Mouse (Mus musculus) lung, adult 2 months (tissue): Measurements from ENCODE around the gene Snx5. TPM values are rescaled to one million over a fixed set of nuclear protein-coding genes. Genes with fewer than 3 reads are reported as not detected.

ENCODE experiments used
- DNase-seq: peaks from one replicate; pipeline ENCODE4 v3.0.0; 2022
- H3K4me1 ChIP-seq: fragments of 200-500 bp; 2 replicates; pipeline ENCODE4 v1.6.1; 2011; ENCODE audit warnings: low read length; ENCODE audit not compliant: control insufficient read depth, insufficient read depth
- H3K4me3 ChIP-seq: fragments of 200-500 bp; replicated peaks from 2 replicates; pipeline ENCODE3; 2011; ENCODE audit warnings: low read depth, mild to moderate bottlenecking, control low read depth, low read length; ENCODE audit errors: extremely low read depth
- CTCF ChIP-seq: fragments of 200-500 bp; IDR thresholded peaks from 2 replicates; pipeline ENCODE4 v1.5.1; 2011; ENCODE audit warnings: mild to moderate bottlenecking, low read length, control low read depth; ENCODE audit not compliant: insufficient read depth
- POLR2A ChIP-seq: fragments of 200-500 bp; IDR thresholded peaks from 2 replicates; pipeline ENCODE4 v1.6.1; 2011; ENCODE audit warnings: low read depth, mild to moderate bottlenecking, control low read depth, low read length, borderline replicate concordance; ENCODE audit errors: extremely low read depth
- WGBS: fragments of 180-500 bp; shearing (Covaris S2); methylation state at CpG from one replicate; pipeline ENCODE4 v1.1.7; 2018; 5-methylcytosine and 5-hydroxymethylcytosine counted together
- polyA plus RNA-seq: library from polyadenylated mRNA; depleted of rRNA; stranded (reverse); fragments of >200 nt; gene quantifications from 2 replicates; pipeline ENCODE4 v1.2.3, GENCODE M21; 2012

Snx5 gene
- polyA plus RNA-seq, 1 experiment, result 29.7 TPM

GRCm38 (mm10) chr2:144267731-144268015 is 3.0 kb downstream of the Snx5 start:
- Histone ChIP-seq H3K4me1 (peaks cover 3% of the 10 kb centered on the region; the same call in 1 of the 2 replicates), H3K4me3 (no peak overlapping the region)
- TF ChIP-seq POLR2A, result no peak
- no peak for TF ChIP-seq CTCF
- DNase-seq, result no peak
- 4% methylated on average over 1 of the region's 1 CpGs for WGBS

GRCm38 (mm10) chr2:144267004-144267730 is 3.5 kb downstream of the Snx5 start:
- DNase-seq, result no peak
- TF ChIP-seq POLR2A (no peak), CTCF (no peak)
- Histone ChIP-seq H3K4me1 (peaks cover 3% of the 10 kb centered on the region; the same call in 1 of the 2 replicates), H3K4me3 (no peak overlapping the region)
- 43% methylated on average over 5 of the region's 5 CpGs for WGBS

DNA sequence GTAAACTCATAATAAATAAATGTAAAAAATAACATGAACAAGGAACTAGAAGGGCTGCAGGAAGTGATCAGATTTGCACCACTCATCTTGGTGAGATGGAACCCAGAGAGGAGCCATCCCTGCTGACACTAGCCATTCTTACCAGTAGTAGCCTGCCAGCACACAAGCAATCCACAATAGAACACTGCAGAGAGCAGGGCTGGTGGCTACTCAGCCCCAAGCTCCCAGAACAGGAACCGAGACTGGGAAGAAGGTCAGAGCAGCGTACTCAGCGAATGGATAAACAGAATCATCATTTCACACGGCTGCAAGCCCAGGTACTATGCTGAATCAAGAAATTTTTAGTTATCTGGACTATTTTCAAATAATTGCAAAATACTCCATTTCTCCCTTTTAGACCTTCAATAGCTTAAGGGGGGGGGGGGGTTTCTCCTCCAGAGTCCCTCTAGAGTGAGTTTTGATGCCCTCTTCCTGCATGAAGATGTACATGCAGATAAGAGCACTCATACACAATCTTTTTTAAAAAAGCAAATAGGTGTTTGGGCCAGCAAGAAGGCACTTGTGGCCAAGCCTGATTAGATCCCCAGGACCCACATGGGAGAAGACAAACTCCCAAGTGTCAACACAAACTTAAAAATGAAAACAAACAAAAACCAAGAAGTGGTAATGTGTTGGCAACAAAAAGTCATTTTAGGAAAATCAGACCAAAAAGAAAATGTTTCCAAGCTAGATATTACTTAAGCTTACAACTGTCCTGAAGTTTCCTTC is 4.6 kb downstream of the Snx5 start:
- Histone ChIP-seq H3K4me3 (no peak overlapping the region), H3K4me1 (peaks cover 3% of the 10 kb centered on the region; the same call in 1 of the 2 replicates)
- TF ChIP-seq POLR2A, result no peak
- no peak for TF ChIP-seq CTCF
- whole genome bisulfite sequencing, result 48% methylated on average over 4 of the region's 4 CpGs
- DNase-seq, result no peak

DNA sequence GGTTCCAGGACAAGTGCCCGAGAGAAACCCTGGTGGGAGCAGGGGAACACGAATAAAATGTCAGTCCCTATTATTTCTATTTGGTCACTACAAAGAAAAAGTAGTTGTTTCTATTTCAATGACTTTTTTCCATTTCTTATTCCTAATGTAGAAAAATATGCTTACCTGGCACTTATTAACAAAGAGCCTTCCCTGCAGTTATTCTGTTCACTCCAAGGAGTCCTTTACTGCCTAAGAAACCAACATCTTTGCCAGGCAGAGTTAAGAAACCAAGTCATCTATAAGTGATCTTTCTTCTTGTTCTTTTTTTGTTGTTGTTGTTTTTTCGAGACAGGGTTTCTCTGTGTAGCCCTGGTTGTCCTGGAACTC is 5.6 kb downstream of the Snx5 start:
- TF ChIP-seq CTCF (no peak), POLR2A (no peak)
- WGBS, result 70% methylated on average over 3 of the region's 3 CpGs
- H3K4me3 ChIP-seq, result no peak overlapping the region
- H3K4me1 ChIP-seq, result peaks cover 3% of the 10 kb centered on the region; the same call in 1 of the 2 replicates
- DNase-seq, result no peak

DNA sequence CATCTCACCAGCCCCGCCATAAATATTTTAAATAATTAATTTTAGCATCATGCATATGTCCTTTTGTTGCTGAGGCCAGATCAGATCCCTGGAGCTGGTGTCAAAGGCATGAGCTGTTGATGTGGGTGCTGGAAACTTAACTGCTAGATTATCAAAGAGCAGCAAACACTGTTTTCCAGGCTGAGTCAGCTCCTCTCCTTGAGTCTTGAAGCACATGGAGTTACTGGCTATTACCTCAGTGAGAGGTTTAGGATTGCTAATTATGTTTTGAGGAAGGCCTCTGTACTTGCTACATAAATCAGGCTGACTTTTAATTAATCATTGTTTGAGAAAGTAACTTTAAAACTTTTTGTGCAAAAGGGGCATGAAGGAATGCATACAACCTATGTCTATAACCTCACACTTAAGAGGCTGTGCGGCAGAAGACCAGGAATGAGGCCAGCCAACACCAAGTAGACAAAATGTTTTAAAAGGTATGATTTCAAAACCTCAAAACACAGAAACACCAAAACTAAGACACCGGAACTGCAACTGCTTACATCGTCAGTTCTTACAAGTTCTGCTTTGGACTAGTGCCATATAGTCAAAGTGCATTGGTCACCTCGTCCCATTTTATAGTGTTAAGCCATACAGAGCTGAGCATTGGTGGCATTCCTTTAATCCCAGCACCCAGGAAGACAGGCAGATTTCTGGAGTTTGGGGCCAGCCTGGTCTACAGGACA is 6.1 kb downstream of the Snx5 start:
- DNase-seq, result no peak
- 46% methylated on average over 5 of the region's 5 CpGs for WGBS
- TF ChIP-seq POLR2A (no peak), CTCF (no peak)
- H3K4me1 ChIP-seq, result peaks cover 3% of the 10 kb centered on the region; the same call in 1 of the 2 replicates
- no peak overlapping the region for H3K4me3 ChIP-seq

DNA sequence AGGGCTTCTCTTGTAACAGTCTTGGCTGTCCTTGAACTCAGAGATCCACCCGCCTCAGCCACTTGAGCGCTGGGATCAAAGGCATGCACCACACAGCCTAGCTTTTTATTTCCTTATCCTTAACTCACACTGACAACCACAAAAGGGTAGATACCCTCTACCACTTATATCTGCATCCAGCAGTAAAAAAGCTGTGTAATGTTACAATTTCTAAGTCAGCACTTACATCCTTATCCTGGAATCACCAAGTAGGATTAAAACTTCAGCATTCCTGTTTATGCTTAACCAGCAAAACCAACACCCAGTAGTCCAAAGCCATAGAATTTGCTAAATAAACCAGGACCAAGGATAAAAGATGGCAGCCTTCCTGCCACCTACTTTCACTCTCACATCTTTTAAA is 7.9 kb downstream of the Snx5 start:
- TF ChIP-seq POLR2A (no peak), CTCF (no peak)
- DNase-seq, result no peak
- Histone ChIP-seq H3K4me1 (peaks cover 3% of the 10 kb centered on the region; the same call in 1 of the 2 replicates), H3K4me3 (no peak overlapping the region)
- WGBS, result 92% methylated on average over 2 of the region's 2 CpGs

DNA sequence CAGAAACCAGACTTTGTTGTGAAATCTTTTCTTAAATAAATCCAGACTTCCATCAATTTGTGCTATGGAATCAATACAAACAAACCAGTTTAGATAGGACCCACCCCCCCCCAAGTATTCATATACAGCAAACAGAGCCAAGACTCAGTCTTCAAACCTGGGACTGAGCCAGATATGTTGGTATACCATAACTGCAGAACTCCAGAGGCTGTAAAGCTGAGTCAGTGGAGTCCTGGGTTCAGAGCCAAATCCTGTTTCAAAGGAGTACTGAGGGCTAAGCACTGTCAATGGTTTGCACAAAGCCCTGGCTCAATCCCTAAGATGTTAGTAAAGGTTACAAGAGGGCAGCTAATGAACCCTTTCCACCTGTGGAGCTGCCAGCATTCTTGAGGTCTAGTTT is 20.6 kb downstream of the Snx5 start:
- H3K4me3 ChIP-seq, result no peak overlapping the region
- TF ChIP-seq POLR2A, result no peak
- no peak for TF ChIP-seq CTCF
- no peak for DNase-seq
- H3K4me1 ChIP-seq, result peaks cover 10% of the 10 kb centered on the region

- TF ChIP-seq POLR2A (no peak), CTCF (no peak)
- WGBS, result 37% methylated on average over 4 of the region's 4 CpGs
These were observed 21.9 kb downstream of the Snx5 start for GRCm38 (mm10) chr2:144248613-144249376.

More at GRCm38 (mm10) chr2:144248613-144249376, 21.9 kb downstream of the Snx5 start:
- H3K4me3 ChIP-seq, result no peak overlapping the region
- no peak for DNase-seq
- peaks cover 13% of the 10 kb centered on the region for H3K4me1 ChIP-seq
